Mouse (Mus musculus) olfactory bulb, adult 2 months (tissue): ENCODE data around the gene Haus4.

Experiments used
- CTCF ChIP-seq: fragments of 200-500 bp; IDR thresholded peaks from 2 replicates; pipeline ENCODE4 v1.5.1; 2012; ENCODE audit warnings: low read depth, mild to moderate bottlenecking, low read length, moderate library complexity; ENCODE audit not compliant: insufficient read depth
- POLR2A ChIP-seq: fragments of 200-500 bp; IDR thresholded peaks from 2 replicates; pipeline ENCODE4 v1.6.1; 2012; ENCODE audit warnings: mild to moderate bottlenecking, low read depth, low read length, moderate library complexity; ENCODE audit not compliant: insufficient read depth

- no peak for TF ChIP-seq CTCF
- TF ChIP-seq POLR2A = no peak
These were observed 44.6 kb downstream of the Haus4 start for GRCm38 (mm10) chr14:54509774-54510173.
